Comparison of ENCODE assay signal across 8 mouse cellular contexts in genomic region chr11:79023342-79023741, GRCm38 (mm10). TPM values are rescaled to one million over a fixed set of nuclear protein-coding genes. Genes with fewer than 3 reads are reported as not detected.
DNase-seq lines count a peak whose midpoint lies in the region; ATAC-seq lines count a peak whose summit lies in the region.

No protein-coding gene starts in this region.

- ATAC-seq in intestine, embryonic 15.5 days, result peak; percentile 49
- peak; percentile 31 for ATAC-seq in liver, embryonic 16.5 days (ENCODE audit: low read depth)
- ATAC-seq in forebrain, embryonic 11.5 days (replicated peaks; ENCODE audit: low FRiP score), result no peak

- 32% methylated on average over 7 of the region's 7 CpGs for WGBS in intestine, embryonic 15.5 days
- 7% methylated on average over 7 of the region's 7 CpGs for WGBS in liver, embryonic 16.5 days (ENCODE audit: insufficient replicate concordance)
- WGBS in forebrain, embryonic 11.5 days, result 47% methylated on average over 7 of the region's 7 CpGs

- H3K27me3 ChIP-seq in intestine, embryonic 15.5 days (replicated peaks), result no peaks in the 10 kb centered on the region
- H3K27me3 ChIP-seq in liver, embryonic 16.5 days (ENCODE audit: control insufficient read depth, insufficient read depth, low read depth, low read length), result no peaks in the 10 kb centered on the region
- H3K27me3 ChIP-seq in forebrain, embryonic 11.5 days (ENCODE audit: control insufficient read depth, insufficient read depth, low read length), result no peaks in the 10 kb centered on the region

- intact Hi-C loops in left cerebral cortex, postnatal 25 days (cut with DNase I), result no loop called here

- H3K9ac ChIP-seq in intestine, embryonic 15.5 days, result no peak overlapping the region
- no peak overlapping the region for H3K9ac ChIP-seq in liver, embryonic 16.5 days (ENCODE audit: low read depth, low read length)
- H3K9ac ChIP-seq in forebrain, embryonic 11.5 days (ENCODE audit: low read length), result no peak overlapping the region

- peak overlapping the region; percentile 77 for H3K27ac ChIP-seq in intestine, embryonic 15.5 days
- peak overlapping the region; percentile 43 for H3K27ac ChIP-seq in liver, embryonic 16.5 days (ENCODE audit: low read length)
- H3K27ac ChIP-seq in forebrain, embryonic 11.5 days (ENCODE audit: low read depth, low read length), result no peak overlapping the region

- no peaks in the 10 kb centered on the region for H3K9me3 ChIP-seq in intestine, embryonic 15.5 days
- H3K9me3 ChIP-seq in liver, embryonic 16.5 days (replicated peaks; ENCODE audit: control insufficient read depth, low read length), result no peaks in the 10 kb centered on the region
- H3K9me3 ChIP-seq in forebrain, embryonic 11.5 days (ENCODE audit: control insufficient read depth, low read length), result no peaks in the 10 kb centered on the region

- peak; percentile 61 to 63 for DNase-seq in spleen, adult 18-20 months
- DNase-seq in spleen, adult 12 weeks (ENCODE audit: low spot score), result no peak
- DNase-seq in spleen, postnatal 14 days (ENCODE audit: low spot score in 2 of 2), result peak; percentile 32 to 54
- DNase-seq in cerebellum, adult 18-20 months, result no peak
- DNase-seq in left cerebral cortex, postnatal 25 days (ENCODE audit: low spot score in 2 of 2), result no peak
- DNase-seq in forebrain, embryonic 11.5 days (ENCODE audit: low spot score), result no peak

- peaks cover 14% of the 10 kb centered on the region; the same call in 1 of the 2 replicates for H3K4me1 ChIP-seq in intestine, embryonic 15.5 days (replicated peaks)
- no peaks in the 10 kb centered on the region; the same call in 1 of the 2 replicates for H3K4me1 ChIP-seq in liver, embryonic 16.5 days (ENCODE audit: control insufficient read depth, low read depth, low read length)
- 0 out of 2 replicates have a peak, but pooled peaks cover 2% of the 10 kb centered on the region for H3K4me1 ChIP-seq in forebrain, embryonic 11.5 days (replicated peaks; ENCODE audit: control insufficient read depth, insufficient read depth, low read length)

- peaks cover 37% of the 10 kb centered on the region for H3K36me3 ChIP-seq in intestine, embryonic 15.5 days
- no peaks in the 10 kb centered on the region for H3K36me3 ChIP-seq in liver, embryonic 16.5 days (ENCODE audit: control insufficient read depth, insufficient read depth)
- no peaks in the 10 kb centered on the region; the same call in 1 of the 2 replicates for H3K36me3 ChIP-seq in forebrain, embryonic 11.5 days (ENCODE audit: control insufficient read depth, insufficient read depth, low read length)

- H3K4me3 ChIP-seq in intestine, embryonic 15.5 days (replicated peaks), result no peak overlapping the region
- H3K4me3 ChIP-seq in liver, embryonic 16.5 days (ENCODE audit: low read depth, low read length), result no peak overlapping the region
- no peak overlapping the region for H3K4me3 ChIP-seq in forebrain, embryonic 11.5 days (ENCODE audit: low read depth, low read length)

- H3K4me2 ChIP-seq in intestine, embryonic 15.5 days (replicated peaks), result peak overlapping the region; percentile 31
- peak overlapping the region; percentile 14; the same call in 1 of the 2 replicates for H3K4me2 ChIP-seq in liver, embryonic 16.5 days (ENCODE audit: low read depth, low read length)
- no peak overlapping the region for H3K4me2 ChIP-seq in forebrain, embryonic 11.5 days (ENCODE audit: low read depth, low read length, severe bottlenecking)

RNA-seq across cellular contexts. Expression of gene Lgals9, which starts 38.6 kb away (rescaled TPM):
- polyA plus RNA-seq in intestine, embryonic 15.5 days (2015; fragmentation: Nextera tagmentation; extraction: Ambion mirVana), result 71.1 and 73.1 TPM in 2 replicates
- 181 and 206 TPM in 2 replicates for polyA plus RNA-seq in liver, embryonic 16.5 days (2015; fragmentation: Nextera tagmentation; extraction: Ambion mirVana)
- total RNA-seq in left cerebral cortex, postnatal 25 days (2021), result 1 to 10 TPM; 4.8 to 4.9 TPM
- polyA plus RNA-seq in forebrain, embryonic 11.5 days (2014; fragmentation: Nextera tagmentation; extraction: Ambion mirVana), result 3.7 and 4.0 TPM in 2 replicates

Comparison
In these comparisons a context has a peak if more than half of its experiments do, and no peak if none do; other contexts are left out.
1. DNase-seq: peak in spleen, adult 18-20 months (2 of 2) and spleen, postnatal 14 days (2 of 2); none in spleen, adult 12 weeks (single experiment), cerebellum, adult 18-20 months (0 of 2), left cerebral cortex, postnatal 25 days (0 of 2) and forebrain, embryonic 11.5 days (single experiment).
2. RNA of gene Lgals9, which starts 38.6 kb away (polyA plus RNA-seq): 181 to 206 TPM in liver, embryonic 16.5 days and 71.1 to 73.1 TPM in intestine, embryonic 15.5 days; 3.7 to 4.0 TPM in forebrain, embryonic 11.5 days; every median in the first group is over 10 times any median in the second.